Mouse (Mus musculus) embryonic facial prominence, embryonic 13.5 days (tissue): ENCODE measurements around the gene Gm21977. TPM values are rescaled to one million over a fixed set of nuclear protein-coding genes. Genes with fewer than 3 reads are reported as not detected.
"Not testable (repeated sequence)": the region's sequence is repeated elsewhere in the genome, so short reads cannot be mapped to it uniquely, and the experiment has no call there.

Experiments used
- ATAC-seq: fragments of 200-750 bp; cut with Nextera tagmentation; 2 replicates; pipeline ENCODE4 v1.8.0; 2017; ENCODE audit warnings: low read depth; ENCODE audit not compliant: insufficient number of reproducible peaks, insufficient read depth, low FRiP score, low TSS enrichment
- H3K27ac ChIP-seq: fragments of 300-500 bp; sonication (generic); 2 replicates; pipeline ENCODE4 v1.5.1; 2015; ENCODE audit warnings: moderate library complexity, mild to moderate bottlenecking, inconsistent platforms
- H3K27me3 ChIP-seq: fragments of 300-500 bp; sonication (generic); 2 replicates; pipeline ENCODE4 v1.6.1; 2015; ENCODE audit warnings: mild to moderate bottlenecking, inconsistent platforms
- H3K36me3 ChIP-seq: fragments of 300-500 bp; sonication (generic); 2 replicates; pipeline ENCODE4 v1.6.1; 2015; ENCODE audit warnings: mild to moderate bottlenecking, inconsistent platforms
- H3K4me1 ChIP-seq: fragments of 300-500 bp; sonication (generic); 2 replicates; pipeline ENCODE4 v1.6.1; 2015; ENCODE audit warnings: inconsistent platforms
- H3K4me2 ChIP-seq: fragments of 300-500 bp; sonication (generic); 2 replicates; pipeline ENCODE4 v1.6.1; 2015; ENCODE audit warnings: moderate library complexity, mild to moderate bottlenecking, inconsistent platforms
- H3K4me3 ChIP-seq: fragments of 300-500 bp; sonication (generic); 2 replicates; pipeline ENCODE4 v1.5.1; 2015; ENCODE audit warnings: mild to moderate bottlenecking, inconsistent platforms
- H3K9ac ChIP-seq: fragments of 300-500 bp; sonication (generic); 2 replicates; pipeline ENCODE4 v1.6.1; 2015; ENCODE audit warnings: mild to moderate bottlenecking, inconsistent platforms
- H3K9me3 ChIP-seq: fragments of 300-500 bp; sonication (generic); 2 replicates; pipeline ENCODE4 v1.6.1; 2016; ENCODE audit warnings: inconsistent platforms
- whole genome bisulfite sequencing: fragments of 180-500 bp; shearing (Covaris S2); methylation state at CpG from one replicate; pipeline ENCODE4 v1.1.7; 2015; ENCODE audit warnings: mixed read lengths; 5-methylcytosine and 5-hydroxymethylcytosine counted together
- polyA plus RNA-seq: library from polyadenylated mRNA; unstranded; fragments of >200 nt; fragmentation: Nextera tagmentation; extraction: Ambion mirVana; gene quantifications from 2 replicates; pipeline ENCODE4 v1.2.1, GENCODE M21; 2015

The Gm21977 gene
- not detected in 2 replicates for polyA plus RNA-seq

- not testable (repeated sequence) for H3K9ac ChIP-seq, H3K9me3 ChIP-seq, H3K36me3 ChIP-seq, H3K27me3 ChIP-seq, ATAC-seq, H3K4me2 ChIP-seq, H3K27ac ChIP-seq, H3K4me1 ChIP-seq, H3K4me3 ChIP-seq
- WGBS: no CpG with 5 or more reads among the region's 3 CpGs
Measured at GRCm38 (mm10) chr14:42853377-42853776, at the start of gene Gm21977. Gene Gm21977, minus strand, starts transcription at chr14:42853477.

Other genes with a start within 250 kb of the Gm21977 start
- gene Gm3633, start 211.6 kb downstream of the Gm21977 start, polyA plus RNA-seq: not detected in 2 replicates
- gene Gm10378, start 197.5 kb downstream of the Gm21977 start, polyA plus RNA-seq: not detected in 2 replicates
- gene Gm3015, start 84.7 kb downstream of the Gm21977 start, polyA plus RNA-seq: not detected in 2 replicates
- gene Gm10377, start 55.5 kb downstream of the Gm21977 start, polyA plus RNA-seq: not detected in 2 replicates
- gene Gm8082, start 140.1 kb upstream of the Gm21977 start, polyA plus RNA-seq: not detected in 2 replicates
- gene Gm10376, start 162.2 kb upstream of the Gm21977 start, polyA plus RNA-seq: not detected in 2 replicates
- gene Gm8094, start 223.2 kb upstream of the Gm21977 start, polyA plus RNA-seq: not detected in 2 replicates
- gene Gm8104, start 247.1 kb upstream of the Gm21977 start, polyA plus RNA-seq: not detected in 2 replicates